Mouse (Mus musculus) kidney, postnatal 36 days (tissue): ENCODE results near the gene Shc3.

Experiments
- DNase-seq, 2 experiments: peaks; one replicate each; pipeline ENCODE4 v3.0.0; 2021 to 2022; ENCODE audit warnings: mixed read lengths in 2 of 2

The Shc3 gene

GRCm38 (mm10) chr13:51479826-51480225, 89.4 kb downstream of the Shc3 start:
- DNase-seq = peak; percentile 80 to 87

DNA sequence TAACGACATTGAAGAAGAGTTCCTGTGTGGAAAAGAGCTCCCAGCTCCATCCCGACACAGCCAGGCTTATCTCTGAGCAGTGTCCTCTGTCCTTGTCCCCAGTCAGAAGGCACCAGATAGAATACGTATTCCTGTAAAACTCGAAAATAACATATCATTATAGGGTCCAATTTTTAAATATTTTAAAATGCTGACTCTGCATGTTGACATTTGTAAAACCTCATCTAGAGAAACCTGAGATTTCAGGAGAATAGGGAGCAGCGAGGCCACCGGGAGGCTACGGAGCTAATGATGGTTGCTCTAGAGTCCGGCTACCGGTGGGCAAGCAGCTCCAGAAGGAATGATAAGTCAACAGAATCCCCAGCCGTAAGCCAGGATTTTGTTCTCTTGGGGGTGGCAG, 92.2 kb downstream of the Shc3 start:
- DNase-seq = no peak

DNA sequence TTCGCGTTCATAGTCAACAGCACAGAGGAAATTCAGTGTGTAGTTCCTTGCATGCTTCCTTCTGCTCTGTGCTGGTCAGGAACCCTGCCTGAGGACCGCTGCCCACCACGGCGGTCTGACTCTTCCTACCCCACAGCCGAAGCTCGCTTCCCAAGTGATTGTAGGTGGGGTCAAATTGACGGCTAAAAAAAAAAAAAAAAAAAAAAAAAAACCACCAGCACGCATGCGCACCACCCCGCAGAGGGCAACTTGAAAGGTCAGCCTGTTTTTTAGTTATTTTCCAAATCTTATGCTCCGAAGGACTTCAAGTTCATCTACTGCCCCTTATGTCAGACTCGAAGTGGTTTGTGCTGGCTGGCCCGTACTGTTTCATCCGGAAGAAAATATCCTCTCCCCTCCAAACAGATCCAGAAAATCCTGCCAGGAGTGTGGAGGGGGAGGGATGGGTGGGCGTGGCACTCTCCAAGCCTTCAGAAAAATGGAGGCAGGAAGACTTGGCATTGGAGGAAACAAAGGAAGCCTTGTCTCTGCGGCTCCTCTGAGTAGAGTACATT, 100.4 kb downstream of the Shc3 start:
- no peak for DNase-seq

GRCm38 (mm10) chr13:51466117-51466841, 102.9 kb downstream of the Shc3 start:
- no peak for DNase-seq

GRCm38 (mm10) chr13:51464294-51464693, 104.9 kb downstream of the Shc3 start:
- no peak for DNase-seq

DNA sequence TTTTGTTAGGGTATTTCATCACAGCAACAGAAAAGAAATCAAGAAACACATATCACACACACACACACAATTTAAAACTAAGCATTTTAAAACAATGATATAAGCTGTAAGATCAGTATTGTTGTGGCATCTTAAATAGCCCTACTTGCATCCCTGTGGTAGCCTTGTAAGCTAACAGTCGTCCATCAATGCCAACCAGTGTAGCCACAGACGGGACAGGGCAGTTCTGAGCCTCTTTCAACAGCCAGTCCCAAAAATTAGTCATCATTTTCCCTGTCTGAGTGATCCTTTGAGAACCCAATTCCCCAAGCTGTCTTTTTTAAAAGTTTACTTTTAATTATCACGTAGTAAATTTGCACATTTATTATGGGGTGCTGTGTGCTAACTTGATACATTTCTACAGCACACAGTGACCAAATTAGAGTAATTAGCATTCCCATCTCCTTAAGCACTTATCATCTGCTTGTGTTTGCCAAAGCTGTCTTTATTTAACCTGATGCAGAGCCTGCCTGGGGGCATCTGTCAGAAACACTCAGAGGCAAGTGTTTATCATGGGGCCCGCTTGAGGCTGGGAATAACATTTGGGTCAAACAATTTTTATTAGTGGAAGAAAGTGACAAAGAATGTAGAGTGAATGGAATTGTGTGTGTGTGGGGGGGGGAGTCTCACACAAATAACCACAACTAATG, 112.9 kb downstream of the Shc3 start:
- DNase-seq = no peak

- no peak for DNase-seq
These were observed 122.7 kb downstream of the Shc3 start for GRCm38 (mm10) chr13:51446550-51446949.

DNA sequence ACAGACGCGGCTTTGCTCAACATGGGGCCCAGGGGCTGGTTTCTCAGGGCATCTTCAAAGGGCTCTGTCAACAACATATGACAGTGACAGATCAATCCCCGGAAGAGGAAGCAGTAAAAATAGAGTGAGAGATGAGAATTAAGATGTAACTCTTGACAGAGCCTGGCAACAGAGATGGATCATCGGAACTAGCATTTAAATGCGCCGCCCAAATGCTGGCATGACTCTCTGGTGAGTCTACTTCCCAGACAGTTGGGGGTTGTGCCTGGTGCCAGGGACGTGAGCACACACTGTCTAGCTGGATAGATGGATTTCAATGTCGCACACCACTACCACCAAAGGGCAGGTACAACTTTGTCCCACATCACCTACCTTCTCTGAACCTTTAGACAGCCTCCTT, 126.3 kb downstream of the Shc3 start:
- DNase-seq = no peak

DNA sequence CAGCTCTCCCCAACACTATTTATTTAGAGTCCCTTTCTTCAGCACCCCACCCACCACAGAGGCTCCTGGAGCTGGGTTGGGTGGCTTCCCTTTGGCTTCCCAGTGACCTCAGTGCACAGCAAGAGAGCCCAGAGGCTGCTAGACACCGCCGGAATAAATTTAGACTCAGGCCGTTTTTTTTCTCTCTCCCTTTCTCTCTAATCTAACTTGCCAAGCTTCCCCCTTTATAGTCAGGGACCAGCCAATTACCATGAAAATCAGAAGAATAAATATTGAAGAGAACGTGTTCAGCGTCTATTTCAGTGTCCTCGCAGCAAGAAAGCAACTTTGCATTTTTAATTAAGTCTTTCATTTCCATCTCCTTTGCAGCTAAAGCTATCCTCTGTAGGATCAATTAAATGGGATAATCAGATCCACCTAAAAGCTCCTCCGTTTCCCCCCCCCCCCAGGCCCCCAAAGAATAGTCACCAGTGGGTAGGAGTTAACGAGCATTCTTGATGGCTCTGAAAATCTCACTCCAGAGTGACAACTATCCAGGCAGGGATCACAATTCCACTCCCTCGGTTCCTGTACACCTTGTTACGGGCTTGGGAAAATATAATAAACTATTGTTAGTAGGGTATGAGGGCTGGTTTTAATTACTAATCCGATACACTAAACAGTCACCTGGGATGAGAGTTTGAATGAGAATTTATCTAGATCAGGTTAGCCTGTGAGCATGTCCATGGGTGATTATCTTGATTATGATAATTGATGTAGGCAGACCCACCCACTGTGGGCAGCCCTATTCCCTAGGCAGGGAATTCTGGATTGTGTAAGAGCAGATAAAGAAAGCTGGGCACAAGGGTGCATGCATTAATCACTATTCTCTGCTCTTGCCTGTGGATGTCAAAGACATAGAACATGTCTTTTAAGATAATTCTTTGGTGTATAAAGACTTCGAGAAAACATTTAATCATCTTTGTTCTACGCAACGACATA, 131.8 kb downstream of the Shc3 start:
- DNase-seq = no peak

DNA sequence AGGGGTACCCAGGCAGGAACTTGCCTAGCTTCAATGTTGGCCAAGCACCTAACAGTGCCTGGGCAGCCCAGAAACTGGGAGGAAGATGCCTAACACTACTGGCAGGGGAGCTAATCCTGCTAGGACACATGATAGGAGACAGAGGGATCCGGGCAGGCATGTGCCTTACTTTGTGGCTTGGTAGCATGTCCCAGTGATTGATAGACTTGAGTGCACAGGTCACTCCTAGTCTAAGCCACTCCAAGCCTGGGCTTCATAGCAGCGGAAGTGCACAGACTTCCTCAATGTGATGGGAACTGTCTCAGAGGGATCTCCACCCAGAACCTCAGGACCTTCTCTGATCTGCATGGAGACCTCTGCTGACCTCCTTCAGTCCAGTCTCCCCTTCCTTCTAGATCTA, 134.1 kb downstream of the Shc3 start:
- peak; percentile 48 to 61 for DNase-seq

GRCm38 (mm10) chr13:51434460-51434859, 134.8 kb downstream of the Shc3 start:
- DNase-seq = no peak

GRCm38 (mm10) chr13:51433371-51433770, 135.8 kb downstream of the Shc3 start:
- no peak for DNase-seq

- DNase-seq = no peak
These were observed 143.4 kb downstream of the Shc3 start for GRCm38 (mm10) chr13:51425662-51426443.

DNA sequence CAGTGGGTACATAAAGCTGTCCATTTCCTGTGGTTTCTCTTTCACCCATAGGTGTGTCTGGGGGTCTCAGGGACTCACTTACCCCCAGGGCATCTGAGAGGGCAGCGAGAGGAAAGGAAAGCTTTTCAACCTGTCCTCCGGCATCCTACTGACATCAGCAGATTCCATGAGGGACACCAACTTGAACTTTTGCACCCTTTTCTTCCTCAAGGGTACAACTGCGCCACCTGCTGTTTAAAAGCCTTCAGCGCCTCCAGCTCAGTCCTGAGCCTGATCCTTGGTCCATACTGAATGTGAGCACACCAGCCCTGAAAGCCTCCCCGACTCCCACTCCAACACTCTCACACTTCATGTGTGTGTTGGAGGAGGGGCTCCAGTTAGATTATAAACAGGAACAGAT, 144.6 kb downstream of the Shc3 start:
- DNase-seq = peak; percentile 79 to 88

GRCm38 (mm10) chr13:51423647-51424046, 145.6 kb downstream of the Shc3 start:
- DNase-seq = no peak

DNA sequence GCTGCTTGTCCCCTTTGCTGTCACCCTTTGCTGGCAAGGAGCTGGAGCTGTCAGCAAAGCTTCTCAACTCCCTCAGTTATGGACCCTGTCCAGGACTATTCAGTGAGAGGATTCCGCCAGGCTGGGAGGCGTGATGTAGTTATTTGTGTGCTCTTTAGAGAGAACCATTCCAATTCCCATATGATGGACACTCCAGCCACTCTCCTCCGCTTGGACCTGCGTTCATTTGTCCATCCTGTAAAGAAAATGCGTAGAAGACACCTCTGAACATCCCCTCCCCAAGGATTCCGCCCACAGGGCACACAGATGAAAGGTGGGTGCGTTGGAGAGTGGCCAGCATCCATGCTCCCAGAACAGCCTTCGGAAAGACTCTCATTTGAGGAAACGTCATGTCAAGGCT, 148.4 kb downstream of the Shc3 start:
- no peak for DNase-seq

- no peak for DNase-seq
These were observed 149.7 kb downstream of the Shc3 start for GRCm38 (mm10) chr13:51419501-51419900.

- DNase-seq = peak in 1 of 2 experiments; percentile 17
These were observed 150.2 kb downstream of the Shc3 start for GRCm38 (mm10) chr13:51418942-51419451.

- DNase-seq = peak; percentile 91 to 98
These were observed 150.8 kb downstream of the Shc3 start for GRCm38 (mm10) chr13:51418268-51418941.

DNA sequence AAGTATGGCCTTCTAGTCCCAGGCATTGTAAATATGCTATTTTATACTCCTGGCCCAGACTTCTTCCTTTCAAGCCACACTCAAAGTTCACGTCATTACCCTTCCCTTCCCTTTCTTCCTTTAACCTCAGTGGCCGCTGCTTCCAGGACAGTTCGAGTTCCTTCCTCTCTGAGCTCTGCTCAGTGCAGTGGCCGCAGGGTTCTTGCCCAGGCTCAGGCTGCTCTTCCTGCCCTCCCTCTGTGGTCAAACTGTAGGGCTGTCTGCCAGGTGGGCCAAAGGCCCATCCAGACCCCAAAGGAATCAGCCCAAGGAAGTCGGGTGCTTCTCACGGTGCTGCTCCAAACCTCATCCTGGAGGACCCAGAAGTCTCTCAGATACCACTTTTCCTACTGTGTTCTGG, 151.4 kb downstream of the Shc3 start:
- peak; percentile 32 to 54 for DNase-seq

DNA sequence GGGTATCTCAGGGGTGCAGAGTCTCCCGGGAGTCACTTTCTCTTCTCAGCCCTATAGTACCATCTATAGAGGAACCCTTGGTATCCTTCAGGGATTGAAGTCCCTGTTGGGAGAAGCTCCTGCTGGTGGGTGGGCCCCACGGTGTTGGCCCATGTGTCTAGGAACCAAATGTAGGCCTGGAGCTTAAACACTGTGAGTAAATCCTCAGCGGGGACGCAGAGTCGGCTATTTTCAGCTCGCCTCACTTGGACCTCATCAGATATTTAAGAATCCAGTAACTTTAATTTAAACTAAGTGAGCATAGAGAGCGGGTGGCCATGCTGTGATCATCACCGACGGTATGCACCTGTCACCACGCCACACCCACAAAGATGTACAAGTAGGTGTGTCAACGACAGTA, 152.5 kb downstream of the Shc3 start:
- DNase-seq = no peak
